Mouse (Mus musculus): Measurements from ENCODE around the gene Ica1l.

Ica1l gene

GRCm38 (mm10) chr1:59957206-59957605, 85.8 kb downstream of the Ica1l start:
- WGBS, result 81% methylated on average over 3 of the region's 3 CpGs

- WGBS, result 95% methylated on average over 4 of the region's 4 CpGs
Observed at GRCm38 (mm10) chr1:59947509-59947908, 95.5 kb downstream of the Ica1l start.

GRCm38 (mm10) chr1:59945969-59946368, 97.0 kb downstream of the Ica1l start:
- 39% methylated on average over 1 of the region's 1 CpGs for WGBS

- WGBS, result 29% methylated on average over 5 of the region's 5 CpGs
Observed at GRCm38 (mm10) chr1:59943825-59944224, 99.2 kb downstream of the Ica1l start.

- 66% methylated on average over 6 of the region's 6 CpGs for WGBS
Observed at GRCm38 (mm10) chr1:59942057-59942790, 100.8 kb downstream of the Ica1l start.

GRCm38 (mm10) chr1:59941063-59941462, 101.9 kb downstream of the Ica1l start:
- WGBS, result 96% methylated on average over 1 of the region's 1 CpGs

- 66% methylated on average over 2 of the region's 2 CpGs for WGBS
Observed at GRCm38 (mm10) chr1:59932991-59933390, 110.0 kb downstream of the Ica1l start.

All from cerebral cortex, adult 2 months (tissue).